Mouse (Mus musculus) kidney, adult 2 months (tissue): ENCODE results near the gene Ifrd1.

Source experiments
- CTCF ChIP-seq: fragments of 200-500 bp; conservative IDR thresholded peaks from 2 replicates; pipeline ENCODE4 v1.5.1; 2011; ENCODE audit warnings: low read depth, mild to moderate bottlenecking, control low read depth, low read length, moderate library complexity, mixed read lengths; ENCODE audit not compliant: insufficient read depth, insufficient read length
- POLR2A ChIP-seq: fragments of 200-500 bp; IDR thresholded peaks from one replicate; pipeline ENCODE4 v1.6.1; 2011; ENCODE audit warnings: low read depth, low read length, control low read depth

- TF ChIP-seq CTCF (no peak), POLR2A (no peak)
Measured at GRCm38 (mm10) chr12:40198427-40198826, 49.9 kb downstream of the Ifrd1 start.
